Mouse (Mus musculus): ENCODE measurements around the gene Kdm4a.
A peak's percentile ranks its signal among the peaks of the same experiment; 100 is the strongest.

Kdm4a gene

DNA sequence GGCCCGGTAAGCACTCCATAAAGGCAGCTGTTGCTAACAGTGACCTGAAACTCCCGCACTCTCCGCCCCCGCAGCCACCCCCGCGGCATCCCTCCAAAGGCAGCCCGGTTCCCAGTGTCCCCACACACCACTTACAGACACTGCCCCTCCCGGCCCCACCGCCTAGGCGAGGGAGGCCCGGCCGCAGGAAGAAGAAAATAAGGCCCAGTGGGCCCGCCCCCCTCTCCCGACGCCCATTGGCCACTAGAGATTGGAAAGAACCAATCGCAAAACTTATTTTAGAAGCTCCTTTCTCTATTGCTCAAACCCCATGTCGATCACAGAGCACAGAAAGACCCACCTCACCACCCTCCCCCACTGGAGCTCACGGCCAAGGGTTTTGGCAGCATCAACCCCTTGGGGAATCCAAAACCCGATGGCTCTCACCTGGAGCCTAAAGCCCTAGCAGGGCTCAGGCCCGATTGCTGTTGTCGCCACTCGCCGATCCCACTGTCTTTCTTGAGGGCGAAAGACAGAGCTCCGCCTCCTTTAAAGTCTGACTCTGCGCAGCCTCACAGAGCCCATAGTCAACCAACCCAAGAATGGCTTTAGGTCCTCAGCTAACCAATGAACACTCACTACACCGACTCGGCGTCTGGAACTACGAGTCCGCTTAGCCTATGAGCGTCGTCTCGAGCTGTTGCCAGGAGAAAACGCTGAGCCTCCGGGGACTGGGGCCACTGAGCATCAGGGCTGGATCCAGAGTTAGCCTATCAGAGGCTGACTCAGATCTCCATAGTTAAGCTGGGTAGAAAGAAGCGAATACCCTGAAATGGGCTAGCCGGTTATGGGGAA is at the start of gene Kdm4a:
Gene Kdm4a (minus strand): TSS at position 577 of the 834 bp plus-strand sequence.
- DNase-seq (ENCODE audit: low spot score): peak; percentile 90

- DNase-seq (ENCODE audit: low spot score): no peak
Measured at GRCm38 (mm10) chr4:118229035-118229770, 49.4 kb upstream of the Kdm4a start.

DNA sequence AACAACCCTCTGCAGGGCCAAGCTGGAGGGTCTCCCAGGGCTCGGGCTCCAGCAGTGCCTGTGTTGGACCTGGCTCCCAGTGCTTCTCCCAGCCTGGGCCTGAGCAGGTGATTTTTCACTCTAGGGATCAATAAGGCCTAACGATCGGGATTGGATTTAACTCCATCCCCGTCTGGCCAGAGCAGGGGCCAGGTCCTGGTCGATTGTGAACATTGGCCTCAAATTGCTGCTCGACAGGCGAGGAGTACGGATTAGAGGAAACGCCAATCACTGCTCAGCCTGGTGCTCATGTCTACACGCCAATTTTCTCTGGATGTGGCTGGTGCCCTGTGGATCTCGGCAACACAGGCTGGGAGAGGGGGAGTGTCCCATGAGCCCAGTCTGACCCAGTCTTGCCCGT is 47.6 kb upstream of the Kdm4a start:
- no peak for DNase-seq (ENCODE audit: low spot score)

DNA sequence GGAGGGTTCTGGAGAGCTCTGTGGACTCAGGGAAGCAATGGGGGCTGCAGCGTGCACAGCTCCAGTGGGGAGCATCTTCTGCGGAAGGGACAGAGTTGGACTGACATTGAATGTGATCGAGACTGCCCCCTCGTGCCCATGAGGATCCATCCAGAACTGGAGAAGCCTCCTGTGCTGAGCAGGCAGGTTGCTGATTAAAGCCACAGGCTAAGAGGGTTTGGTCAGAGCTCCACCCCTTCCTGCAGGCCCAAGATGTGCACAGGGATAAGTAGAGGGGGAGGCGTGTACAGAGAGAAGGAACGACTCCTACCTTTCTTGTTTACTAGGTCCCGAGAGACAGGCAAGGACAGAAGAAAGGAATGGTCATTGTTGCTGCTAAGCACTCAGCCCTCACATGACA is 41.4 kb upstream of the Kdm4a start:
- DNase-seq (ENCODE audit: low spot score): no peak

DNA sequence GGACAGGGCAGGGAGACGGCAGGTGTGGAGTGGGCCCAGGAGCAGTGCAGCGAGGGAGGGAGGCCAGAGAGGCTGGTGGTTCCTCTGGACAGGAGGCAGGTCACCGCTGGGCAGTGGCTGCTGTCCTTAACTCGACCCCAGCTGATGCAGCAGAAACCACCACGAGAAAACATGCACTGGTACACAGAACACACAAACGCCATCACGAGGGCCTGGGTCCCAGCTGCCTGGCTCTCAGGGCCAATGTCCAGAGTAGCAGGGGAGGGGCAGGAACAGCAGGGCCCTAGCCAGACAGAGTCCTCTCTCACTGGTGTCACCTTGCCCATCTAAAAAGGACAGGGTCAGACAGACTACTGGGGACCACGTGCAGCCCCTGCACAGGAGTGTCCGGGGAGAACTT is 40.9 kb upstream of the Kdm4a start:
- no peak for DNase-seq (ENCODE audit: low spot score)

DNA sequence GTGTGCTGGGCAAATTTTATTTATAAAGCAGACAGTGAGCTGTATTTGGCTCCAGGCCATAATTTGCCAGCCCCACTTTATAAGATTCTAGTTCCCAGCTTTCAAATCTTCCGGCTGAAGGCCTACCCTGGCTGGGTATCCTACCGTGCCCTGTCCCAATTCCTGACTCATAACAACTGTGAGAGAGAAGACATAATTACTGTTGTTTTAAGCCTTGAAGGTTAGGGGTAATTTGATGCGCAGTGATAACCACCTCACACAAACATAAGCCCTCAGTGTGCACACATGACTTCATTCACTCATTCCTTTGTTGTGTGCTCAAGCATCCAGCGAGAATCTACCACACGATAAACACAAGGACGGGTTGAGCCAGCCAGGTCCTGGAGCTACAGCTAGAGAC is 39.6 kb upstream of the Kdm4a start:
- DNase-seq (ENCODE audit: low spot score): no peak

DNA sequence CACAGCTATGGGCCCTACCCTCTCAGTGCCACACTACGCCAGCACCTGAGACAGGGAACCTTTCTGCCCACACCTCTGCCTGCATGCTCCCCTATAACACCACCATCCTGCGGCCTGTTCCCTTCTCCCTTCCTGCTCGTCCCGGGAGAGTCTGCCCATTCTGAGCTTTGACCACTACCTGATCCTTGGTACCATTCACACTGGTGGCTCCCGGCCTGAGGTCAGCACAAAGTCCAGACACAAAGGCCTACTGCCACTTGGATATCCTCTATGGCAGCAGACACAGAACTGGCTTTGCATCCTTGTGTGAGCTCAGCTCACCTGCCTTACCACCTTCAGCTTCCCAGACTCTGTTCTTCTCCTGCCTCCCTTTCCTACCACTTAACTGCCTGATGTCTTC is 38.7 kb upstream of the Kdm4a start:
- DNase-seq (ENCODE audit: low spot score): no peak

DNA sequence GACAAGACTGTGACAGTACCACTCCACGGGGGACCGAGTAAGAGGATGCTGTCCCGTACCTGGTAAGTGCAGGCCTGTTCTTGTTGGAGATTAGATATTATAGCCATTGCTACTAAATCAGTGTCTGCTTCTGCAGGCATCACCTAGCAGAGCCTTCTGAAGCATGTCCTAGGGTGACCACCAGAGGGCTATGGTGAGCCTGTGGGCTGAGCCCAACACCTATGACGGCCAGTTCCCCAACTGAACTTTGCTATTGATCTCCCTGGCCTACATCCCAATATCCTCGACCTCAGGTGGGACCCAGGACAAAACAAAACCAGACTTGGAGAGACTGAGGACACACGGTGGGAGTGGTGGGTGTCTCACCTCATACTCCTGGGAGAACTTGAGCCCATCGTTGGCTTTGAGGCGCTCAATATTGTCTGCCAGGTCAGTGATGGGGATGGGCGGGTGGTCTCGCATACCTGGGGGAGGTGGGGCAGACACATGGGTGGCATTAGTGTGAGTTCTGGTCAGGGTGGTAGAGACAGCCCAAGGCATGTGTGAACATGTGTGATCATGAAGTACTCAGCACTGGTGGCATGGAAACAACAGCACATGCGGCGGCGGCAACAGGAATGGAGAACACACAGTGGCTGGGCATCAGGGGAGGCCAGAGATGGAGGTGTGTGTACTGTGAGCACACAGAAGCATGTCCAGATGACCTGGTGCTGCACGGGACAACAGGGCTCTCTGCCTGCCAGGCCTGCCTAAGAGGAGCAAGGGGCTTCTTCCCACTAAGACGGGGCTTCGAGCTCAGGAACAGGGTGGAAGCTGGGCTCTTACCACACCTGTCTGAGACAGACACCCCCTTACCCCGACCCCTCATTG is 37.1 kb upstream of the Kdm4a start:
- peak; percentile 61 for DNase-seq (ENCODE audit: low spot score)

GRCm38 (mm10) chr4:118214891-118215290 is 35.0 kb upstream of the Kdm4a start:
- no peak for DNase-seq (ENCODE audit: low spot score)

- no peak for DNase-seq (ENCODE audit: low spot score)
Measured at GRCm38 (mm10) chr4:118206918-118207640, 27.2 kb upstream of the Kdm4a start.

- DNase-seq (ENCODE audit: low spot score): no peak
Measured at GRCm38 (mm10) chr4:118205906-118206305, 26.1 kb upstream of the Kdm4a start.

GRCm38 (mm10) chr4:118199093-118199492 is 19.2 kb upstream of the Kdm4a start:
- DNase-seq (ENCODE audit: low spot score): no peak

GRCm38 (mm10) chr4:118198606-118199005 is 18.8 kb upstream of the Kdm4a start:
- DNase-seq (ENCODE audit: low spot score): no peak

DNA sequence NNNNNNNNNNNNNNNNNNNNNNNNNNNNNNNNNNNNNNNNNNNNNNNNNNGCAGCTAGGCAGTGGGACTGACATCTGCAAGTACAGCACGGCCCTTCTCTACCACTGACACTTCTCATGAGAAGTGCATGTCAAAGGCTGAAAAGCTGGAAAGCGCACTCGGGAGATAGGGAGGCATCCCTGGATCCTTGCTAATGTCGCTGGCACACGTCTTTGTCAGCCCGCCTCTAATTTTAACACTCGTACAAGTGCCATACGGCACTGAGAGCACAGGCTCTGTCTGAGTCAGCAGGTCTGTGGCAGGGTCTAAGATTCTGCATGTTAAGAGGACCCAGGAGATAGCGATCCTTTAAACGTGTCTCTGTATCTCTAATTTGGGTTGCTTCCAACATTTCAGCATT is 16.3 kb upstream of the Kdm4a start:
- no peak for DNase-seq (ENCODE audit: low spot score)

DNA sequence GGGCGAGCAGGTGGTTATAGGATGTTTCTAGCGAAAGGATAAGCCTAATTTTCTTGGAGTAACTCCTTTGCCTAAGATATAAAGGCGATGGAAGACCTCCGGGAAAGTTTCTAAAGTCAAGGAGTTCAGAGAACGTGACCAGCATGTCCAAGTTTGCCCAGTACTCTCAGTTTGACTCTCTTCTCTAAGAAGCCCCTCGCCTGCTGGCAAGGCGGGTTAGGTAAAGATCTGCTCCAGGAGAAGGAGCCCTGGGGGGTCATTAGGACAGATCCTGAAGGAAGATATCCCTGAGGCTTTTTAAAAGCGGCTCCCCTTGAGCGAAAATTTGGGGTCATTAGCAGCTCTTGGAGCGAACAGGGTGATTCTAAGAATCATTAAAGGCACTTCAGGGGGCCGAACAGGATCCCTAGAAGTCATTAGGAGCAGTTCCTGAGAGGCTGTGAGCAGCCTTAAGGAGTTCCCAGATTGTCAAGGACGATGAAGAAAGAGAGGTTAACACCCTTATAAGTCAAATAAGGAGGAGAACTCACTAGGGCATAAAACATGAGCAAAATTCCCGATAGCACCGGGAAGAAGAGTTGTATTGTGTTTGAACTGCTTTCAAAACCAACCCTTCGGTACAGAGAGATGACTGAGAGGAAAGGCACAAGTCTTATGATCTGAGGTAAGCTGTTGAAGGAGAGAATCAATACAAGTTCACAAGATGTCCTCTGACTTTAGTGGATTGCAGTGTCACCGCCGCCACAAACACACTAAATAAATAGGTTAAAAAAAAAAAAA is 648 bp upstream of the Kdm4a start:
- DNase-seq (ENCODE audit: low spot score): no peak

- DNase-seq (ENCODE audit: low spot score): no peak
Measured at GRCm38 (mm10) chr4:118178952-118179466, 834 bp downstream of the Kdm4a start.

DNA sequence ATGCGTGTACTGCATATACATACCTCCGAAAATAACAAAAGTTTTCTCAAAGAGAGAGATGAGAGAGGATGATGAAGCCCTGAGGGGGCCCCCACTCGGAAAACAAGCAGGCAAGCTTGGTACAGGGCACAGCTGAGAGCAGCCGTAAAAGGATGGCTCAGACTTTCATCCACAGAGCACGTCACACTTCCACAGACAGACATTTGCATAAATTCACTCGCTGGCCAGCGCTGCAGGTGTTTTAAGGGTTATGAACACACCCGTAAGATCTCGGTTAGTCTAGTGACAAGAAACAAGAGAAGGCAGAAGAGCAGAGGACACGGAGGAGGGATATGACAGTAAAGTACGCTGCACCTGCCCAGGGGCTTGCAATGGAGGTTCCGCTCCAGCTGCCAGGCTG is 7.4 kb downstream of the Kdm4a start:
- DNase-seq (ENCODE audit: low spot score): no peak

DNA sequence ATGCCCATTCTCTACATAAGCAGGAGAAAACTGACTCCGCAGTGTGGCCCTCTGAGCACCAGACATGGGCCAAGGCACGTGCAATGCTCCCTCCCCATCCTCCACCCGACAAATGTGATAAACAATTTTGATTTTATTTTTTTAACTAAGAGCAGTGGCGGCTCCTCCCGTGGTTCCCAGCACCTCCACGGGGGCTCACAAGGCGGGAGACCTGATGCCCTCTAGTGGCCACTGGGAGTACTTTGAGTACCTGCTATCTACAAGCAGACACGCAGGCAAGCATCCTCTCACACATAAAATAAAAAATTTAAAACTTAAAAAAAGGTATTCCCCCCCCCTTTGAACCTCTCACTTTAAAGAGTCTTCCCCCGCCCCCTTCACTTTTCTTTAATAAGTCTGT is 8.8 kb downstream of the Kdm4a start:
- DNase-seq (ENCODE audit: low spot score): no peak

- DNase-seq (ENCODE audit: low spot score): no peak
Measured at GRCm38 (mm10) chr4:118162123-118162522, 17.7 kb downstream of the Kdm4a start.

DNA sequence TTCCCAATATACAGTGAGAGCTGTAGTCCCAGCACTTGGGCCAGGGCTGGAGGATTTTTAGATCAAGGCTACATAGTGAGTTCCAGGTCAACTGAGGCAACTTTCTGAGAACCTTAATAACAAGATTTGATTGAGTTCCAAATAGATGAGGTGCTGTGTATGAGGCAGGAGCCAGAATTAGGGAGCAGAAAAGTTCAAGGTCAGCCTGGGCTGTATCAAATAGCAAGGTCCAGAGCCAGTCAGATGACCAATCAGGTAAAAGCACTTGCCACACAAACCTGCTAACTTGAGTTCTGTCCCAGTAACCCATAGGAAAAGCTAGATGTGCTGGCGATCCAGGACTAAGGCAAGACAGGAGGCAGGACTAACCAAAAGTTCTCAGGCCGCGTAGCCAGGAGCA is 22.2 kb downstream of the Kdm4a start:
- DNase-seq (ENCODE audit: low spot score): no peak

- no peak for DNase-seq (ENCODE audit: low spot score)
Measured at GRCm38 (mm10) chr4:118156559-118156958, 23.3 kb downstream of the Kdm4a start.
